Mouse (Mus musculus) CD4-positive, CD25-positive, alpha-beta regulatory T cell, adult 2 months (primary cell): ENCODE data around the gene Phf21a.
"Not testable (repeated sequence)": the region's sequence is repeated elsewhere in the genome, so short reads cannot be mapped to it uniquely, and the experiment has no call there.

Experiments
- DNase-seq: peaks from one replicate; pipeline ENCODE4 v3.0.0-alpha.2; 2012; ENCODE audit warnings: low read depth, low spot score

The Phf21a gene

DNA sequence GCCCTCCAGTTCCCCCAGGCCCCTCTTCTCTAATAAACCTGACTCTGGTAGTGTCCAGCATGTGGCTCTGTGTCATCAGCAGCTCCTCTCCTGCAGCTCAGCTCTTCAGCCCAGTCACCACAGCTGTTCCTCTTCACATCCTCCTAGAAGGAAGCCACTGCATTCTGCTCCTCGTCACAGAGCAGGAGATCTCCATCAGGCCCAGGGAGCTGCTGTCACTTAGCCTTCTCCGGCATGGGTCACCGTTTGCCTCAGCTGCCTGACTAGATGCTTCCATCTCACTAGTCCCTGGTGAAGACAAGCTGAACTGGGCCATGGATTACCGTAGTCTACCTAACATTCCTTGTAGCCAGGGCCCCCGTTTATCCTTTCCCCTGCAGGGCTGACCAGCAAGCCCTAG lies 288.2 kb downstream of the Phf21a start:
- DNase-seq: no peak

DNA sequence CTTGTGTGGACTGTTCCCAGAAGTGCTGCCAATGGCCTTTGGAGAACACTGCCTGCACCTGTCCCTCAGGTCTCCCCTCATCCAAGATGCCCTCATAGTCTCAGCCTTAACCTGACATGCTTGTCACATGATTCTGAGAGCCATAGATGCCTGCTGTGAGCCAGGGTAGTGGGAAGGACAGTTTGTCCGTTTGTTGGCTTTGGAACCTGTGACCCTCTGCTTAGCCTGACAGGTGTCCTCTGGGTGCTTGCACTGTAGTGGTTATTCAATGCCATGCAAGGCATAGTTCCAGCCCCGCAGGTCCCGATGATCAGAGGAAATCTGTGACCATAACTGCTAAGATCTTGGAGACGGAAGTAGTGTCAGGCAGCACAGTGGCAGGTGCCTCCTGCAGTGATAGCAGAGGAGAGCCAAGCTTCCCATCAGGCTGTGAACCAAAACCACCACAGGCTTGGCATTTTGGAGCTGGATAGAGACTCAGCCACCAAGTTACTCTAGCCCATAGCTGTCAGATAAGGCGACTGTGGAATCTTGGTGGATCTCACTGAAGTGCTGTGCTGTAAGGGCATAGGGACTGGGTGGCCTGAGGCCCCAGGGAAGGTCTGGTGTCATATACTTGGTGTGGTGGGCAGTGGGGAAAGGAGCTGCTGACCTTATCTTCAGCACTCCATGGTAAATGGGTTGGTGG lies 289.1 kb downstream of the Phf21a start, which contains the start of gene 1700029I15Rik:
TSS of gene 1700029I15Rik (plus strand) at position 638 of the 688 bp plus-strand sequence.
- no peak for DNase-seq

DNA sequence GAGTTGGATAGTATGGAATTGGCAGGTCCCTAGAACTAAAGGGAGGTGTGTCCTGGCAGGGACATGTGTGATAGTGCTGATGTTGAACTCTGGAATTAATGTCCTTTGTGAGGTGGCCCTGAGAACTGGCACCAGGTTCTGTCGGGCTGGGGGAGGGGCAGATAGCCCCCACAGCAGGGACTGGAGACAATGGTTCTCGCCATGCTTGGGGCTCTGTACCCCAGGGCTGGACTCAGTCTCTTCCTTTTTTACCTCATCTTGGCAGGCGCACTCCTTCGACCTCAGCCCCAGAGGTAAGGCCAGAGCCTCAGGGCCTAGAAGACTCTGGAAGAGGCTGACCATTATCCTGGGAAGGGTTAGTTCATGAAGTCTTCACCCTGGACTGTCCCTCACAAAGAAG lies 289.8 kb downstream of the Phf21a start:
- no peak for DNase-seq

DNA sequence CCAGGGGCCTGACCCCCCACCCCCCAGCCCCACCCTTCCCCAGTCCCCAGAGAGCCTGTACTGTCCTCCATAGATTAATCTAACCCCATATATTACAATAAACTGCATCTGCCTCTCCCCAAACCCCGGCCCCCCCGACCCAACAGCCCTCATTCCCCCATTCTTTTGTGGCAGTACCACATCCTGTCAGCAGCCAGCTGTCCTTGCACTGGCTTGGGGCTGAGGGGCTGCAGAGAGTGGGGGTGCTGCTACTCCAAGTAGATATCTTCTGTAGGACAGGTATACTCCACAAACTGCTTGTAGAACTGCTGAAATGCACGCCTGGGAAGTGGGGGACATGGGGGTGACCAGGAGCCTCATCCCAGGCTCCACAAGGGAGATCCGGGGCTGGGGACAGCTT lies 291.2 kb downstream of the Phf21a start:
- no peak for DNase-seq

DNA sequence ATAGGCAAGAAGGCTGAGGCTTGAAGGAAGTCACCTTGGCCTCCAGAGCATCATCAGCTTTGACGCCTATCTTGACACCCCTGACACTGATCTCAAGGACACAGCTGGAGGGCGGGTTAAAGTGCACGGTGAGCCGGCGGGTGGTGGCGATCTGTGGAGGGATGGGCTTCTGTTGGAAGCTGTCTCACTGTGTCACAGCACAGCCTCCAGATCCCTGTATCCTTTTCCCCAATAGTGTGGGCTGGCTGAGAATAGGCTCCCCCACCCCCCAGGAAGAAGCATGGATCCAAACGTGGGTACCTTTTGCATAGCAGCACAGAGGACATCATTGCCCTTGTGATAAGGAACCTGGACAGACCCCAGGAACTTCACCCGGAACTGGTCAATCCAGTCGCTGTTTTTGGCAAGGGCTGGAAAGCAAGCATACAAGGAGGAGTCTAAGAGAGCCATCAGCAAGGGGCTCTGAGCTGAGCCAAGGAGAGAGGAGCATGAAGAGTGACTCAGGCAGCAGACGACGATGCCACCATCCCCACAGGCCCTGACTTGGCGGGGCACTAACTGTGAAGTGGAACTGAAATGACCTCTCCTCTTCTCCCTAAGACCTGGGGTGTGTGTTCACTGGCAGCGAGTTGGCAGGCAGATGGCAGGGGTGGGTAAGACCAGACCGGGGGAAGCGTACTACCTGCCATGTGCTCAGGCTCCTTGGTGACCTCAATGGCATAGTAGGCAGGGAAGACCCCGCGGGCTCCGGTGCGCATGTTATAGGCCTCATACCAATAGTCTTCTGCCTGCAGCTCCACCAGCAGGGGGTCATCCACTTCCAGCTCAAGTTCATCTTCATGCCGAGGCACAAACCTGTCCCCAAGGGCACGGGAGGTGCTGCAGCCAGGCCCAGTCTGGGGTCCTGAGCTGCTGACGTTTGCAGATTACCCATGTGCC lies 292.5 kb downstream of the Phf21a start:
- DNase-seq: no peak

DNA sequence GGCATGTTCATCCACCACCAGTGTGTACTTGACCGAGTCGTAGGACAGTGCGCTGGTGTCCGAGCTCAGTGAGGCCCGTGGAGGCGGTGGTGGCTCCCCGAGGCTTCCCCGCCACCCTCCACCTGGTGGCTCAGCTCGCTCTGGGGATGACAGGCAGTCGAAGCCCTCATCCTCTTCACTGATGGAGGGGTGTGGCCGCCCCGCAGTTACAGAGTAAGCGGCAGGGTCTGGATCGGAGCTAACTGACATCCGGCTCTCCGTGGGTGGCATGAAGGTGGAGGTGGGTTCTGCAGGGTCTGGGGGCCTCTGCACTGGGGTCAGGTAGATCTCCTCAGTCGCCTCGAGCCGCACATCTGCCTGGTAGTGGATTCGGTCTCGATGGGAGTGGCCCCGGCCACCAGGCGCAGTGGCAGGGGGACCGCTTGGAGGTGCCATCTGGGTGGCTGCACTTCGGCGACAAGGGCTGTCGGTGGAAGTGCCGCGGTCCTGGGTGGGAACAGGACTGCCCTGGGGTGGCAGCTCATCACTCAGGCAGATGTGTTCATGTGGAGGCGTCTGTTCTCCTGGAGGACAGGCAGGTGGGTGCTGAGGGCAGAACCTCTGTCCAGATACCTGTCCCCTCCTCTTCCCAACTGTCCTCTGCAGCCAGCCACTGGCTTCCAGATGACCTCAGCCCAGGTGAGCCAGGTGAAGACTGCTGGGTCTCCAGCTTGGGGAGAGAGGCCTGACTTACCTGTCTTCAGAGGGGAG lies 294.1 kb downstream of the Phf21a start:
- no peak for DNase-seq

- DNase-seq: no peak
These were observed 294.7 kb downstream of the Phf21a start for GRCm38 (mm10) chr2:92387646-92388045.

- DNase-seq: no peak
These were observed 295.2 kb downstream of the Phf21a start for GRCm38 (mm10) chr2:92388081-92388517.

DNA sequence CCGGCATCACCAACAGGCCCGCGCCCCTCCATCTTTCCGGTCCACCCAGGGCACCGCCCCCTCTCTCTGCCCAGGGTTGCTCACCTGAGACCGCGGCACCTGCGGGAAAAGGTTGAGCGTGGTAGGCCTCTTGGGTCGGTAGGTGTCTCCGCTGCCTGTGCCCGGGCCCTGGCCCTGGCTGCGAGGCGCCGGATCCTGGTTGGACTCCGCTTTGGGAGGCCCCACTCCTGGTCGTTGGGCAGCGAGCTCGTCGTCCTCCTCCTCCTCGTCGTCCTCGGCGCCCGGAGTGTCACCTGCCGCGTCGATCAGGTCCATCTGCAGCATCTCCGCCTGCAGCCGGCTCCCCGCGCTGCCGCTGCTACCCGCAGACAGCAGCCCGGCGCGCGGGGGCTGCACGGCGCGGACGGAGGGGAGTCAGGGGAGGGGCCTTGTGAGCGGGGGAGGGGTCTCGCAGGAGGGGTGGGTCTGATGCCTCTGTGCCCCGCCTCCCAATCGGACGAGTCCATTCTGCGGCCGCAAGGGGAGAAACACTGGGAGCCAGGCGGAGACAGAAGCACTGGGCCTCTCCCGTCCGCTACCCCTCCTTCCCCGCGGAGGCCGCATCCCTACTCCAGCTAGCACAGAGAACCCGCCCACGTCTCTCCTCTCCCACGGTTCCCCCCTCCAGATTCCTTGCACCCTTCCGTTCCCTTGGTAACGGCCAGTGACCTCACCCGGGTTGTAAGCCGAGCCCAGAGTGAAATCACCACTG lies 296.1 kb downstream of the Phf21a start:
- peak; percentile 73 for DNase-seq

- no peak for DNase-seq
These were observed 296.7 kb downstream of the Phf21a start for GRCm38 (mm10) chr2:92389645-92390044.

DNA sequence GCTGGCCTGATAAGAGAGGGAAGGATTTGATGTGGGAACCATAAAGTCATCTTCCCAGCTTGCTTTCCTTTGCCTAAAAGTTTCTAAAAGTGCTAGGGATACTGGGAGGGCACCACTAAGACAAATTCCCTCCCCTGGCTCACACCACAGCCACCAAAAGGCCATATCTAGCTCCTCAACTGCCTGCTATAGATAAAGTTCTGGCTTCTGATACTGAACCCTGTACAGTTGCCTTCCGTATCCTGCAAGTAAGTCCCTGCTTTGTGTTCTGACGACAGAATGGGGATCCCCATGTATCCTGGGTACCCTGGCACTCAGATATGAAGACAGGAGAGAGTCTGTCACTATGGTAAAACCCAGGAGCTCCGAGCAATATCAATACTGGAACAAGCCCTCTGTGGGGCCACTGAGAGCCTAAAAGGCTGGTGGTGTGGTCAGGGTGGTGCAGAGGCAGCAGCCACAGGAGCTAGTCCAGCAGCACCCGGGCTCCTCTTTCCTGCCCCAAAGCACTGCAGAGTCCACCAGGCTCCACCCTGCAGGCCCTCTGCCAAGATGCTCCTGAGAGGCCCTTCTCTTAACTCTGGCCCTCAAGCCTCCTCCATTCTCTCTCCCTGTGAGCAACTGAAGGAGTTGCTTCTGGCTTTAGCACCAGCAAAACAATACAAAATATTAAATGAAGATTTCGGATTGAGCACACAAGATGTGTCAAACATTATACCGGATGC lies 297.5 kb downstream of the Phf21a start:
- no peak for DNase-seq

- DNase-seq: no peak
These were observed 298.2 kb downstream of the Phf21a start for GRCm38 (mm10) chr2:92391116-92391515.

- DNase-seq: no peak
These were observed 298.9 kb downstream of the Phf21a start for GRCm38 (mm10) chr2:92391703-92392317.

- peak; percentile 41 for DNase-seq
These were observed 299.7 kb downstream of the Phf21a start for GRCm38 (mm10) chr2:92392318-92393264.

GRCm38 (mm10) chr2:92395535-92395934 lies 302.6 kb downstream of the Phf21a start:
- no peak for DNase-seq

DNA sequence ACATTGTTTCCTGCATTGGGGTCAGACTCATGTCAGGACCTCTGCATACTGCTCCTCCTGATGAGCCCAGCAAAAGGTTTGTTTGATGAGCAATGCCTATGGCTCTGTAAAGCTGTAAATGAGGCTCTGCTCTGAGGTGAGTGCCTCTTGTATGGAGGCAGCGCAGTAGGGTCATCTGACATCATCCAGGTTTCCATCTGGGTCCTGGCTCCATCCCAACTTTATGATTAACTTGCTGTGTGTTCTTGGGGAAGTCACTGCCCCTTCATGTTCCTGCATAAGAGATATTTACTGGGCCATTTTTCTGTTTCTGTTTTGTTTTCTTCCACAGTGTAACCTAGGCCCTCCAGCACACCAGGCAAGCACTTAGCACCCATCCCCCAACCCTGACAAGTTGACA lies 304.5 kb downstream of the Phf21a start:
- DNase-seq: no peak

GRCm38 (mm10) chr2:92399877-92400276 lies 307.0 kb downstream of the Phf21a start:
- not testable (repeated sequence) for DNase-seq

DNA sequence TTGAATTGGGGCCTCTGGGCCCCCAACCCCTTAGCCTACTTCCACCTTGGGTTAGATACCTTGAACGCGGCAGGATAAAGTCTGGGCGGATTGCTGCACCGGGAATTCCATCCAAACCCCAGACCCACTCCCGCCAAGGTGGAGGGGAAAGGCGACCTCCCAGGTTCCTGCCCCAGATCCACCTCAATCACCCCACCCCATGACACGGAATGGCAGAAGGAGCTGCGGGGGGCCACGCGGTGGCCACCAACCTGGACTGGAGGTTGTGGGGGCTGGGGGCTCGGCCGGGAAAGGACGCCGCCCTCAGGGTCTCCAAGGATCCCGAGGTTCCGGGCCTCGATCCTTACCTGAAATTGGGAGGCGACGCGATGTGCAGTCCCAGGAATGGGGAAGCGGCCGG lies 307.8 kb downstream of the Phf21a start:
- no peak for DNase-seq

GRCm38 (mm10) chr2:92401091-92401561 lies 308.2 kb downstream of the Phf21a start, which contains the start of gene Mapk8ip1:
Gene Mapk8ip1, minus strand, starts transcription at chr2:92401263.
- DNase-seq: no peak
